Mouse (Mus musculus): Measurements from ENCODE around the gene Ostm1.

DNA sequence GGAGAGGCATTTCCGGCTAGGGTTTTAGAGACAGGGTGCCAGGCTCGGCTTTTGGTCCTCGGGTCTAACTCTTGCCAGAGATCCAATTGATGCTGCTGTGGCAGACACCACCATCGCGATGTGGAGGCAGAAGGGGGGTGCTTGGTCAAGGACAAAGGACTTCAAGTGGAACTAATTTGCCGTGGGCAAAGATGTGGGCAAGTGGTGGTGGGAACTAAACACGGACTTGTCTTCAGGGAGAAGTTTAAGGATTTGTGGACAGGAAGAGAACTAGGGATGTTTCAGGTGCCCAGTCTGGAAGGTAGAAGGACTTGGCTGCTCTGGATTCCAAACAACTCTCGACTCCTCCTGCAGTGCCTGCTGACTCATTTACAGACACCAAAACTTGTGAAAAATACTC, 1.5 kb downstream of the Ostm1 start:
- TF ChIP-seq MYOD1 (IDR thresholded peaks at IDR 0.05; ENCODE audit: control insufficient read depth in 1 of 3, insufficient read length in 2 of 3, low read depth in 2 of 3) = no peak
- no peak for TF ChIP-seq POLR2A (IDR thresholded peaks at IDR 0.05; ENCODE audit: insufficient read length, low read depth)
- no peak for TF ChIP-seq POLR2AphosphoS2 (IDR thresholded peaks at IDR 0.05; ENCODE audit: insufficient read length, low read depth)

Data from myocyte (in vitro differentiated cells).